Mouse (Mus musculus) liver, adult 2 months (tissue): ENCODE measurements around the gene 2310034G01Rik. TPM values are rescaled to one million over a fixed set of nuclear protein-coding genes. Genes with fewer than 3 reads are reported as not detected.

ENCODE experiments used
- DNase-seq: peaks from one replicate; pipeline ENCODE4 v3.0.0-alpha.2; 2011; ENCODE audit warnings: low read depth, low spot score; ENCODE audit errors: extremely low read depth
- H3K27ac ChIP-seq: fragments of 200-500 bp; replicated peaks from 2 replicates; pipeline ENCODE4 v1.5.1; 2012; ENCODE audit warnings: low read depth, mild to moderate bottlenecking, control low read depth, inconsistent platforms, low read length; ENCODE audit not compliant: insufficient read depth
- H3K27me3 ChIP-seq: fragments of 200-500 bp; 2 replicates; pipeline ENCODE4 v1.6.1; 2012; ENCODE audit warnings: mild to moderate bottlenecking, moderate library complexity, low read length, inconsistent platforms; ENCODE audit not compliant: control insufficient read depth, insufficient read depth
- H3K36me3 ChIP-seq: fragments of 200-500 bp; 2 replicates; pipeline ENCODE4 v1.6.1; 2012; ENCODE audit warnings: low read length, inconsistent platforms; ENCODE audit not compliant: control insufficient read depth, insufficient read depth
- H3K4me1 ChIP-seq: fragments of 200-500 bp; 2 replicates; pipeline ENCODE4 v1.6.1; 2011; ENCODE audit warnings: low read length; ENCODE audit not compliant: control insufficient read depth, insufficient read depth
- H3K4me3 ChIP-seq: fragments of 200-500 bp; 2 replicates; pipeline ENCODE4 v1.5.1; 2011; ENCODE audit warnings: low read depth, mild to moderate bottlenecking, control low read depth, low read length, moderate library complexity; ENCODE audit not compliant: insufficient read depth
- H3K79me2 ChIP-seq: fragments of 200-500 bp; 2 replicates; pipeline ENCODE4 v1.6.1; 2012; ENCODE audit warnings: inconsistent platforms, mild to moderate bottlenecking, low read length, moderate library complexity; ENCODE audit not compliant: control insufficient read depth, insufficient read depth
- H3K9ac ChIP-seq: fragments of 200-500 bp; 2 replicates; pipeline ENCODE4 v1.6.1; 2012; ENCODE audit warnings: low read depth, mild to moderate bottlenecking, control low read depth, inconsistent platforms, low read length
- CTCF ChIP-seq: fragments of 200-500 bp; IDR thresholded peaks from 2 replicates; pipeline ENCODE4 v1.5.1; 2011; ENCODE audit warnings: low read depth, low read length, control low read depth
- POLR2A ChIP-seq: fragments of 200-500 bp; IDR thresholded peaks from 2 replicates; pipeline ENCODE4 v1.6.1; 2011; ENCODE audit warnings: low read length, control low read depth; ENCODE audit not compliant: insufficient read depth; ENCODE audit errors: extremely low read depth
- WGBS: fragments of 180-500 bp; shearing (Covaris S2); methylation state at CpG from one replicate; pipeline ENCODE4 v1.1.7; 2018; 5-methylcytosine and 5-hydroxymethylcytosine counted together
- polyA plus RNA-seq: library from polyadenylated mRNA; depleted of rRNA; stranded (reverse); fragments of >200 nt; gene quantifications from 2 replicates; pipeline ENCODE4 v1.2.3, GENCODE M21; 2012
- total RNA-seq: library from RNA; depleted of rRNA; stranded (reverse); fragments of >200 nt; gene quantifications from 2 replicates; pipeline ENCODE4 v1.2.3, GENCODE M21; 2014

2310034G01Rik gene
- total and polyA plus RNA-seq, 2 experiments = 0.09 to 0.10 TPM

DNA sequence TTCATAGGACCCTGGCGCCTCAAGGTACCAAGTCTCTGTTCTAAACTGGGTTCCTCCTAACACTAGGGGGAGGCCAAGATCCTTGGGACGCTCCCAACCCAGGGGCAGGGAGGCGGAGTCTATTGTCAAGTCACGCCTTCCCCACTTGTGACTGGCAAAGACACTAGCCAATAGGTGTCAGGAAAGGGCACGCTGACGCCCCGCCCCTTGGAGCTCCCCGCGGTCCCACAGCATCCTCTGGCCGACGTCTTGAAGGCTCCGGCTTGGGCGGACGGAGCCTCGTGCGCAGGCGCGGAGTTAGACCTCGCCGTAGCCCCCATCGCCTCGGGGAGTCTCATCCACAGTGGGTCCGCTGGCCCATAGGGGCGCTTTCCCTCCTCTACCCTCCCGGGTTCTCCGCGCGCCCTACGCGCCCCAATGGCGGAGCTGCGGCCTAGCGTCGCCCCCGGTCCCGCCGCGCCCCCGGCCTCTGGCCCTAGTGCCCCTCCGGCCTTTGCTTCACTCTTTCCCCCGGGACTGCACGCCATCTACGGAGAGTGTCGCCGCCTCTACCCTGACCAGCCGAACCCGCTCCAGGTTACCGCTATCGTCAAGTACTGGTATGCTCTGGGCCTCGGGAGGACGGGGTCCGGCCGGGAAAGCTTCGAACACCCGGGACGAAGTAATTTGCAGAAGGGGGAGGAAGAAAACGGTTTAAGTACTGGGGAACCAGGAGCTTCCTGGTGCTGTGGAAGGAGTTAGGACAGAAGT lies 46.8 kb upstream of the 2310034G01Rik start, which contains the start of gene Sufu:
Gene Sufu, plus strand, starts transcription at position 211 of the 750 bp plus-strand sequence.
- H3K9ac ChIP-seq = peak within 1 kb of the TSS; percentile 79
- peaks cover 17% of the 10 kb centered on the region for H3K79me2 ChIP-seq
- H3K27me3 ChIP-seq = no peaks in the 10 kb centered on the region
- peaks cover 5% of the 10 kb centered on the region for H3K4me1 ChIP-seq
- whole genome bisulfite sequencing = under 1% methylated on average over 57 of the region's 57 CpGs
- DNase-seq = peak; percentile 91
- peak within 1 kb of the TSS; percentile 93 for H3K4me3 ChIP-seq
- TF ChIP-seq POLR2A (peak; percentile 39; the same call in 1 of the 2 replicates), CTCF (peak; percentile 86)
- no peaks in the 10 kb centered on the region for H3K36me3 ChIP-seq
- H3K27ac ChIP-seq = no peak within 1 kb of the TSS

DNA sequence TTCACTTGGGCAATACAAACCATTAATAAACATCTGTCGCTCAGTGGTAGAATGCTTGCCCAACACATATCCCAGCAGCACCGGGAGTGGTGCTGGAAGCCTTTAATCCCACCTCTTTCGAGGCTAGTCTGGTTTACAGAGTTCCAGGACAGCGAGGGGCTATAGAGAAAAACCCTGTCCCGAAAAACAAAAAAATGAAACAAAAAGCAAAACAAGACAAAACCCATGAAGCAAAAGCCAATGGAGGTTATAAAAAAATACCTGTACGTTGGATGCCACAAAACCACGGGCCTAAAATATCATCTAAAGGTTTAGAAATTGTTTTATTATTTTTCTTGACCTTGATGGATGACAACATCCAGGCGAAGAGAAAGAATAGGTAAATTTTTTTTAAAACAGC lies 46.0 kb upstream of the 2310034G01Rik start:
- Histone ChIP-seq H3K4me3 (no peak overlapping the region), H3K27ac (no peak overlapping the region), H3K27me3 (no peaks in the 10 kb centered on the region), H3K4me1 (peaks cover 5% of the 10 kb centered on the region), H3K79me2 (peaks cover 20% of the 10 kb centered on the region), H3K9ac (no peak overlapping the region; the same call in 1 of the 2 replicates), H3K36me3 (no peaks in the 10 kb centered on the region)
- DNase-seq = no peak
- TF ChIP-seq POLR2A (no peak), CTCF (no peak)
- 13% methylated on average over 8 of the region's 8 CpGs for whole genome bisulfite sequencing

DNA sequence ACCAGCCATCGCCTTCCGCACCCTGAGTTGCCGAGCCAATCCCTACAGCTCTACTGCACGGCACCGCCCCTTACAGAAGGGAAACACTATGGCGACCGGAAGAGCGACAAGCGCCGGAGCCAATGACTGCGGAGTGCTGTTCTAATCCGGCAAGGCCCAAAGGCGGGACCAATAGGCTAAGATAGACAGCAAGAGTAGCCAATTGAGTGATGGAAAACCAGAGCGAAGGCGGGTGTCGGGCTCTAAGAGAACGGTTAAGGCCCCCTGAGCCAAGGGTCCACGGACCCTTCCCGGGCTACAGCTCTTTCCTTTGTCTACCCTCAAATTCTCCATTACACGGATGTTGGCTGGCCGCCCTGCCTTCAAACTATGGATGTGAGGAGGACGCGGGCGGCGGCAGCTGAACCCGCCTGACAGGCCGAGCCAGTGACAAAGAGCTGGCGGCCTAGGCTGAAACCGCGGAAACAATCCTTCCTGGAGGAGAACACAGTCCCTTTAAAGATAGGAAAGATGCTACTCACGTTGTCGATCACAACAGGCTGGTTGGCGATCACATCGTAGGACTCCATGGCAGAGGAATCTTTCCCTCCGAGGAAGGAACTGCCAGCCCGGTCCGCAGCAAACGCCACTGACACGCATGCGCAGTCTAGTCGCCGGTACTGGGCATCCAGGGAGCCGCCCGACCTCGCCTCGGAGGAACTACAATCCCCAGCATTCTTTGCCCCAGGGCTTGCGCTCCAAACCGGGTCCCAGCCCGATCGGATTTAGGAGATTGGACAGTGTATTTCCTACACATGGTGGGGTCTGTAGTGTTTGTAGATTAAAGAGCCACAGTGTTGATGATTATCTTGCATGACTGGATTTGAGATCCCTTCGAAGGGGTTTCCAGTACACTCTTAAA lies 45.3 kb upstream of the 2310034G01Rik start, which contains the start of gene Actr1a:
Gene Actr1a, minus strand, starts transcription at position 640 of the 901 bp plus-strand sequence.
- Histone ChIP-seq H3K27ac (peak within 1 kb of the TSS; percentile 51), H3K36me3 (no peaks in the 10 kb centered on the region), H3K4me1 (peaks cover 5% of the 10 kb centered on the region), H3K4me3 (peak within 1 kb of the TSS; percentile 81), H3K9ac (peak within 1 kb of the TSS; percentile 81), H3K79me2 (peaks cover 26% of the 10 kb centered on the region), H3K27me3 (no peaks in the 10 kb centered on the region)
- peak; percentile 98 for DNase-seq
- no peak for TF ChIP-seq CTCF
- TF ChIP-seq POLR2A = peak; percentile 73; the same call in 1 of the 2 replicates
- WGBS = under 1% methylated on average over 51 of the region's 51 CpGs

DNA sequence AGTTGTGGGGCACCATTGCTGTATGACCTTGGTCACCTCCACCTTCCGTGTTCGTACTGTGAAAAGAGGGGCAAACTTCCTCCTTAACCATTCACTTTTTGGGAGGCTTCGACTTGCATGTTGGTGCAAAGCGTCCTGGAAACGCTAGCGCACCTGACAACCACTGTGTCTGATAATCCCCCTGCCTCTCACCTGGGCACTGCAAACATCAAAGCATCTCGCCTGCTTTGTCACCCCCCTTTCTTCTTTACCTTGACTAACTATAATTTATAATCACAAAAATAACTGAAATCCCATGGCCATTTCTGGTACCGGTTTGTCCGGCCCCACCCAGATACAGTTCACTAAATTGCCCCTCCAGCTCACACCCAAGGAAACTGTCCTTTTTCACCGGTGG lies 44.6 kb upstream of the 2310034G01Rik start:
- TF ChIP-seq POLR2A (no peak), CTCF (no peak)
- 4% methylated on average over 10 of the region's 10 CpGs for WGBS
- no peak overlapping the region for H3K27ac ChIP-seq

DNA sequence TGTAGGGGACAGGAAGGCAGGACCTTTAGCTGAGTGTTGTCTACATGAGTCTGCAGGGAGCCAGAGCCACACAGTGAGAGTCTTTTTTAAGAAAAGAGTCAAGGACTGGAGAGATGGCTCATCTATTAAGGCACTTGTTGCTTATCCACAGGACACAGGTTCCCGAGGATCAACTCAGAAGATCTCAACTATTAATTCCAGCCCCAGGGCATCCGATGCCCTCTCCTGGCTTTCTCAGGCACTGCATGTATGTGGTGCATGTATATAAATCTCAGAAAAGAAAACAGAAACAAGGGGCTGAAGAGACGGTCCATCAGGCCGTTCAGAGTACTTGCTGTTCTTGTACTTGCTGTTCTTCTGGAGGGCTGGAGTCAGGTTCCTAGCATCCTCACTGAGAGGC lies 41.9 kb upstream of the 2310034G01Rik start:
- no peak overlapping the region for H3K4me3 ChIP-seq
- H3K79me2 ChIP-seq = peaks cover 30% of the 10 kb centered on the region
- H3K9ac ChIP-seq = no peak overlapping the region
- no peaks in the 10 kb centered on the region for H3K27me3 ChIP-seq
- H3K27ac ChIP-seq = no peak overlapping the region
- WGBS = 38% methylated on average over 4 of the region's 4 CpGs
- H3K4me1 ChIP-seq = peaks cover 5% of the 10 kb centered on the region
- TF ChIP-seq POLR2A (no peak), CTCF (peak; percentile 53; the same call in 1 of the 2 replicates)
- peaks cover 9% of the 10 kb centered on the region for H3K36me3 ChIP-seq
- peak; percentile 14 for DNase-seq

More for the DNA sequence above, 44.6 kb upstream of the 2310034G01Rik start:
- Histone ChIP-seq H3K9ac (peak overlapping the region; percentile 7; the same call in 1 of the 2 replicates), H3K4me3 (peak overlapping the region; percentile 15), H3K4me1 (peaks cover 5% of the 10 kb centered on the region), H3K79me2 (peaks cover 30% of the 10 kb centered on the region), H3K27me3 (no peaks in the 10 kb centered on the region), H3K36me3 (no peaks in the 10 kb centered on the region)
- no peak for DNase-seq
